Comparison of ENCODE assay signal across 8 mouse cellular contexts in genomic region chr10:121364306-121364705, GRCm38 (mm10). TPM values are rescaled to one million over a fixed set of nuclear protein-coding genes. Genes with fewer than 3 reads are reported as not detected.
DNase-seq lines count a peak whose midpoint lies in the region; ATAC-seq and TF ChIP-seq lines count a peak whose summit lies in the region.

No protein-coding gene starts in this region.

- DNase-seq in retina, postnatal 1 day = peak; percentile 14
- no peak for DNase-seq in retina, embryonic 14.5 days (ENCODE audit: low spot score)
- DNase-seq in limb, embryonic 10.5 days (ENCODE audit: low spot score) = peak; percentile 37
- DNase-seq in left cerebral cortex, adult 11 months (ENCODE audit: low spot score) = no peak
- DNase-seq in layer of hippocampus, postnatal 14 days (ENCODE audit: low spot score in 2 of 2) = no peak
- no peak for DNase-seq in layer of hippocampus, postnatal 25 days (ENCODE audit: extremely low spot score in 1 of 2, low spot score in 1 of 2)

- H3K36me3 ChIP-seq in embryonic facial prominence, embryonic 15.5 days = peaks cover 4% of the 10 kb centered on the region; the same call in 1 of the 2 replicates
- H3K36me3 ChIP-seq in limb, embryonic 10.5 days = peaks cover 15% of the 10 kb centered on the region
- H3K36me3 ChIP-seq in small intestine, adult 2 months (ENCODE audit: control insufficient read depth, insufficient read depth, low read length) = no peaks in the 10 kb centered on the region; the same call in 1 of the 2 replicates

- ATAC-seq in embryonic facial prominence, embryonic 15.5 days (ENCODE audit: insufficient number of reproducible peaks, low FRiP score, low TSS enrichment, low read depth) = no peak

- no peak for TF ChIP-seq POLR2A in small intestine, adult 2 months (IDR thresholded peaks at IDR 0.05; ENCODE audit: low read depth, low read length)

- H3K4me2 ChIP-seq in embryonic facial prominence, embryonic 15.5 days (replicated peaks) = peak overlapping the region; percentile 79

- H3K27ac ChIP-seq in embryonic facial prominence, embryonic 15.5 days (replicated peaks) = no peak overlapping the region
- H3K27ac ChIP-seq in limb, embryonic 10.5 days = peak overlapping the region; percentile 90
- H3K27ac ChIP-seq in small intestine, adult 2 months (ENCODE audit: insufficient read depth, low read depth, low read length) = peak overlapping the region; percentile 21; the same call in 1 of the 2 replicates

- 24% methylated on average over 15 of the region's 15 CpGs for WGBS in embryonic facial prominence, embryonic 15.5 days
- 32% methylated on average over 15 of the region's 15 CpGs for WGBS in limb, embryonic 10.5 days
- 13% methylated on average over 15 of the region's 15 CpGs for WGBS in small intestine, adult 2 months

- no peaks in the 10 kb centered on the region for H3K27me3 ChIP-seq in embryonic facial prominence, embryonic 15.5 days
- no peaks in the 10 kb centered on the region for H3K27me3 ChIP-seq in limb, embryonic 10.5 days (ENCODE audit: low read depth, poor library complexity, severe bottlenecking)
- no peaks in the 10 kb centered on the region for H3K27me3 ChIP-seq in small intestine, adult 2 months (ENCODE audit: control insufficient read depth, insufficient read depth, low read length)

- no peaks in the 10 kb centered on the region for H3K9me3 ChIP-seq in embryonic facial prominence, embryonic 15.5 days (replicated peaks)
- no peaks in the 10 kb centered on the region for H3K9me3 ChIP-seq in limb, embryonic 10.5 days (replicated peaks)

- H3K9ac ChIP-seq in embryonic facial prominence, embryonic 15.5 days = peak overlapping the region; percentile 75

- H3K4me3 ChIP-seq in embryonic facial prominence, embryonic 15.5 days (replicated peaks) = peak overlapping the region; percentile 81
- peak overlapping the region; percentile 98 for H3K4me3 ChIP-seq in limb, embryonic 10.5 days
- H3K4me3 ChIP-seq in small intestine, adult 2 months (ENCODE audit: low read depth, low read length) = peak overlapping the region; percentile 87

- peaks cover 29% of the 10 kb centered on the region for H3K4me1 ChIP-seq in embryonic facial prominence, embryonic 15.5 days
- peaks cover 20% of the 10 kb centered on the region for H3K4me1 ChIP-seq in limb, embryonic 10.5 days
- H3K4me1 ChIP-seq in small intestine, adult 2 months (ENCODE audit: control insufficient read depth, insufficient read depth, insufficient read length, low read length) = peaks cover 6% of the 10 kb centered on the region

- no peak for TF ChIP-seq CTCF in small intestine, adult 2 months (IDR thresholded peaks at IDR 0.05; ENCODE audit: extremely low read depth, insufficient read length, insufficient replicate concordance, low read depth, low read length)

RNA-seq across cellular contexts. Expression of gene Gns, which starts 0.6 kb away (rescaled TPM):
- polyA plus RNA-seq in embryonic facial prominence, embryonic 15.5 days (2015; fragmentation: Nextera tagmentation; extraction: Ambion mirVana) = 51.3 and 52.1 TPM in 2 replicates
- polyA plus RNA-seq in limb, embryonic 10.5 days (2016; fragmentation: Nextera tagmentation; extraction: Ambion mirVana) = 29.5 and 35.6 TPM in 2 replicates
- polyA plus RNA-seq in small intestine, adult 2 months (2012; rRNA removed) = 89.5 and 149 TPM in 2 replicates
- total RNA-seq in layer of hippocampus, postnatal 14 days (2021) = 10 to 100 TPM; 74.1 to 79.9 TPM
- total RNA-seq in layer of hippocampus, postnatal 25 days (2021) = 10 to 100 TPM; 74.7 to 78.3 TPM

RNA-seq across cellular contexts. Expression of gene Tbc1d30, which starts 13.2 kb away (rescaled TPM):
- polyA plus RNA-seq in embryonic facial prominence, embryonic 15.5 days (2015; fragmentation: Nextera tagmentation; extraction: Ambion mirVana) = 1.7 and 2.6 TPM in 2 replicates
- polyA plus RNA-seq in limb, embryonic 10.5 days (2016; fragmentation: Nextera tagmentation; extraction: Ambion mirVana) = 0.26 and 0.50 TPM in 2 replicates
- 4.3 and 5.5 TPM in 2 replicates for polyA plus RNA-seq in small intestine, adult 2 months (2012; rRNA removed)
- total RNA-seq in layer of hippocampus, postnatal 14 days (2021) = 10 to 100 TPM; 34.9 to 36.9 TPM
- total RNA-seq in layer of hippocampus, postnatal 25 days (2021) = 10 to 100 TPM; 40.7 to 41.3 TPM

Comparison
In these comparisons a context has a peak if more than half of its experiments do, and no peak if none do; other contexts are left out.
1. DNase-seq: peak in retina, postnatal 1 day (single experiment) and limb, embryonic 10.5 days (single experiment); none in retina, embryonic 14.5 days (single experiment), left cerebral cortex, adult 11 months (single experiment), layer of hippocampus, postnatal 14 days (0 of 2) and layer of hippocampus, postnatal 25 days (0 of 2).
2. Peak in every context shown above with its lines, with median percentiles within 50 percentile points of each other: H3K4me3 ChIP-seq.